Mouse (Mus musculus) testis, adult 2 months (tissue): ENCODE data around the gene Gm14226.
"Not testable (repeated sequence)": the region's sequence is repeated elsewhere in the genome, so short reads cannot be mapped to it uniquely, and the experiment has no call there.

Experiments used
- CTCF ChIP-seq: fragments of 200-500 bp; IDR thresholded peaks from 2 replicates; pipeline ENCODE4 v1.5.1; 2012; ENCODE audit warnings: low read depth, mild to moderate bottlenecking, inconsistent platforms, low read length, moderate library complexity; ENCODE audit not compliant: control insufficient read depth, insufficient read depth, insufficient replicate concordance
- POLR2A ChIP-seq: fragments of 200-500 bp; IDR thresholded peaks from 2 replicates; pipeline ENCODE4 v1.6.1; 2012; ENCODE audit warnings: low read depth, mild to moderate bottlenecking, inconsistent platforms, low read length, moderate library complexity; ENCODE audit not compliant: control insufficient read depth

GRCm38 (mm10) chr2:155020247-155020826 is 2.3 kb downstream of the Gm14226 start:
- TF ChIP-seq CTCF, POLR2A: not testable (repeated sequence)
